Mouse (Mus musculus): ENCODE data around the gene Rfx5. TPM values are rescaled to one million over a fixed set of nuclear protein-coding genes. Genes with fewer than 3 reads are reported as not detected.
"Not testable (repeated sequence)": the region's sequence is repeated elsewhere in the genome, so short reads cannot be mapped to it uniquely, and the experiment has no call there.

Gene Rfx5
- polyA plus RNA-seq, 1 experiment from 2014 or later: 10.8 TPM

DNA sequence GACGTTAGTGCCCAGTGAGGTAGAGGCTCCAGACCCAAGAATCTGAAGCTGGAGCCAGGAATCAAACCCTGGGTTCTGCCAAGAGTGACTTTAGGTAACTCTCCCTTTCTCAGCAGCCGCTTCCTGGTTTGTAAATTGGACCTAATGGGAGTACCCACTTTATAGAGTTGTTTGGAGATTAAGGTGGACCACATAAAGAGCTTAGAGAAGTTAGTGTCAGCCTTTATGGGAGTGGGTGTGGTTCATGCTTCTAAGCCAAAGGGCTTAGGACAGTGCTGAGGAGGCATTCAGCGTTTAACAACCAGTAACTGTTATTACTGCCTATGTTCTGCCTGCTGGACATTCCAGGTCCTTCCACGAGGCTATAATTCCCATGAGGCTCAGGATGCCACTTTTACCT, 35.0 kb upstream of the Rfx5 start:
- Histone ChIP-seq H3K27ac (replicated peaks; ENCODE audit: low read depth, low read length) (no peak overlapping the region), H3K9ac (replicated peaks; ENCODE audit: low read length) (no peak overlapping the region), H3K4me3 (ENCODE audit: low read depth, low read length) (no peak overlapping the region), H3K4me1 (ENCODE audit: control insufficient read depth, insufficient read depth, low read length) (no peaks in the 10 kb centered on the region), H3K9me3 (replicated peaks; ENCODE audit: control insufficient read depth, low read length) (no peaks in the 10 kb centered on the region), H3K36me3 (replicated peaks; ENCODE audit: control insufficient read depth, insufficient read depth, low read depth, low read length) (no peaks in the 10 kb centered on the region), H3K27me3 (ENCODE audit: control insufficient read depth, insufficient read depth, low read length) (no peaks in the 10 kb centered on the region), H3K4me2 (ENCODE audit: low read depth, low read length) (no peak overlapping the region)
- 73% methylated on average over 4 of the region's 4 CpGs for WGBS
- no peak for DNase-seq (ENCODE audit: low spot score)
- no peak for ATAC-seq (replicated peaks; ENCODE audit: insufficient number of reproducible peaks, low FRiP score, low TSS enrichment, low read depth)

GRCm38 (mm10) chr3:94921104-94921503, 32.8 kb upstream of the Rfx5 start:
- WGBS: 56% methylated on average over 3 of the region's 3 CpGs
- Histone ChIP-seq H3K9ac (replicated peaks; ENCODE audit: low read length) (no peak overlapping the region), H3K4me2 (ENCODE audit: low read depth, low read length) (no peak overlapping the region), H3K4me3 (ENCODE audit: low read depth, low read length) (no peak overlapping the region), H3K4me1 (ENCODE audit: control insufficient read depth, insufficient read depth, low read length) (no peaks in the 10 kb centered on the region), H3K9me3 (replicated peaks; ENCODE audit: control insufficient read depth, low read length) (no peaks in the 10 kb centered on the region), H3K27ac (replicated peaks; ENCODE audit: low read depth, low read length) (no peak overlapping the region), H3K27me3 (ENCODE audit: control insufficient read depth, insufficient read depth, low read length) (no peaks in the 10 kb centered on the region), H3K36me3 (replicated peaks; ENCODE audit: control insufficient read depth, insufficient read depth, low read depth, low read length) (no peaks in the 10 kb centered on the region)
- DNase-seq (ENCODE audit: low spot score) (no peak), ATAC-seq (replicated peaks; ENCODE audit: insufficient number of reproducible peaks, low FRiP score, low TSS enrichment, low read depth) (no peak)

DNA sequence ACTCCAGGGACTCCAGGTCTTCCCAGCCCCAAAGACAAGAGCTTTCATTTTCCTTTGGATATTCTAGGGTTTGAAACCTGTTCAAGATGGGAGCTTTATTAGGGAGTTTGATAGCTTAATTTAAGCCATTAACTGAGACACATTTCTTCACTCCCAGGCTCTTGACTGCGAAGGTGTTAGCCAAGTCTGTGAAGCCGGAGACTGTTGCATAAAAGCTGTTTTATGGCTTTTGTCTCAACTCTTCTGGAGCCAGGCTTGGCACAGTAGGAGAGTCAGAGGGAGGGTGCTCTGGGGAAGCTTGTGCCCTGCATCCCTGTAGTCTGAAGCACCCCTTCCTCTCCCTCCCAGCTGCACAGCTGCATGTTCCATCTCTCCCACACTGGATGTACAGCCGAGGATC, 31.5 kb upstream of the Rfx5 start:
- no peak overlapping the region for H3K9ac ChIP-seq (replicated peaks; ENCODE audit: low read length)
- H3K9me3 ChIP-seq (replicated peaks; ENCODE audit: control insufficient read depth, low read length): no peaks in the 10 kb centered on the region
- no peaks in the 10 kb centered on the region for H3K4me1 ChIP-seq (ENCODE audit: control insufficient read depth, insufficient read depth, low read length)
- no peak overlapping the region for H3K27ac ChIP-seq (replicated peaks; ENCODE audit: low read depth, low read length)
- no peaks in the 10 kb centered on the region for H3K27me3 ChIP-seq (ENCODE audit: control insufficient read depth, insufficient read depth, low read length)
- no peaks in the 10 kb centered on the region for H3K36me3 ChIP-seq (replicated peaks; ENCODE audit: control insufficient read depth, insufficient read depth, low read depth, low read length)
- H3K4me3 ChIP-seq (ENCODE audit: low read depth, low read length): no peak overlapping the region
- H3K4me2 ChIP-seq (ENCODE audit: low read depth, low read length): no peak overlapping the region
- DNase-seq (ENCODE audit: low spot score) (no peak), ATAC-seq (replicated peaks; ENCODE audit: insufficient number of reproducible peaks, low FRiP score, low TSS enrichment, low read depth) (no peak)
- 72% methylated on average over 3 of the region's 3 CpGs for WGBS

- Histone ChIP-seq H3K4me1 (ENCODE audit: control insufficient read depth, insufficient read depth, low read length) (no peaks in the 10 kb centered on the region), H3K9ac (replicated peaks; ENCODE audit: low read length) (no peak overlapping the region), H3K4me2 (ENCODE audit: low read depth, low read length) (no peak overlapping the region), H3K27ac (replicated peaks; ENCODE audit: low read depth, low read length) (no peak overlapping the region), H3K27me3 (ENCODE audit: control insufficient read depth, insufficient read depth, low read length) (no peaks in the 10 kb centered on the region), H3K9me3 (replicated peaks; ENCODE audit: control insufficient read depth, low read length) (no peaks in the 10 kb centered on the region), H3K4me3 (ENCODE audit: low read depth, low read length) (no peak overlapping the region), H3K36me3 (replicated peaks; ENCODE audit: control insufficient read depth, insufficient read depth, low read depth, low read length) (no peaks in the 10 kb centered on the region)
- no peak for ATAC-seq (replicated peaks; ENCODE audit: insufficient number of reproducible peaks, low FRiP score, low TSS enrichment, low read depth)
- DNase-seq (ENCODE audit: low spot score): no peak
- WGBS: 72% methylated on average over 8 of the region's 8 CpGs
Observed at GRCm38 (mm10) chr3:94924688-94925087, 29.2 kb upstream of the Rfx5 start.

DNA sequence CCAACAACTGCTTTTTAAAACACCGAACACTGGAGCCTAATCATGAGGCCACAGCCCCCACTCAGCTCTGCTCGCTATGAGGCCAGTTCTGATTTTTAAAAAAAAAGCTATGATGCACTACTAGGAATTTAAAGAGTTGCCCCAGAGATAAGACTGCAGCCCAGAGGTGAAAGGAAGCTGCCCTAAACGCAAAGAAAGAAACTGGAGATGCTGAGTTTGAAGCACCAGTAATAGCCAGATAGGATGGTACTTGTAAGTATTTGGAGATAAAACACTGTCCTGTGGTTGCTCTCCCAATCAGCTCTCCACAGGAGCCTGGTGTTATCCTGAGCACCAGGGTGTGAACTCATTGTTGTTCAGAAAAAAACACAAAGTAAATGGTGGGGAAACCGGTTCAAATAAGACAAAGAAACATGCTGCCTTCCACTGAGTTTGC, 27.6 kb upstream of the Rfx5 start:
- not testable (repeated sequence) for H3K27me3 ChIP-seq (ENCODE audit: control insufficient read depth, insufficient read depth, low read length); H3K4me2 ChIP-seq (ENCODE audit: low read depth, low read length); ATAC-seq (replicated peaks; ENCODE audit: insufficient number of reproducible peaks, low FRiP score, low TSS enrichment, low read depth); H3K9ac ChIP-seq (replicated peaks; ENCODE audit: low read length); H3K27ac ChIP-seq (replicated peaks; ENCODE audit: low read depth, low read length); H3K4me1 ChIP-seq (ENCODE audit: control insufficient read depth, insufficient read depth, low read length); H3K4me3 ChIP-seq (ENCODE audit: low read depth, low read length); H3K36me3 ChIP-seq (replicated peaks; ENCODE audit: control insufficient read depth, insufficient read depth, low read depth, low read length); H3K9me3 ChIP-seq (replicated peaks; ENCODE audit: control insufficient read depth, low read length); DNase-seq (ENCODE audit: low spot score)
- 47% methylated on average over 4 of the region's 4 CpGs for WGBS

DNA sequence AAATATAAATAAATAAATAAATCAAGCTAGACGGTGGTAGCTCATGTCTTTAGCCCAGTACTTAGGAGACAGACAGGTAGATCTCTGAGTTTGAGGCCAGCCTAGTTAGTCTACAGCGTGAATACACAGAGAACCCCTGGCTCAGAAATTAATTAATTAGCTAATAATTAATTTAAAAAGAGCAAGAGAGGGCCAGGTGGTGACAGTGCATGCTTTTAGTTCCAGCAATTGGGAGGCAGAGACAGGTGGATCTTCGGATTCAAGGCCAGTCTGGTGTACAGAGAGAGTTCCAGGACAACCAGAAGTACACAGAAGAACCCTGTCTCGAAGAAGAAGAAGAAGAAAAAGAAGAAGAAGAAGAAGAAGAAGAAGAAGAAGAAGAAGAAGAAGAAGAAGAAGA, 24.9 kb upstream of the Rfx5 start:
- H3K4me2 ChIP-seq (ENCODE audit: low read depth, low read length); H3K4me1 ChIP-seq (ENCODE audit: control insufficient read depth, insufficient read depth, low read length); H3K4me3 ChIP-seq (ENCODE audit: low read depth, low read length); ATAC-seq (replicated peaks; ENCODE audit: insufficient number of reproducible peaks, low FRiP score, low TSS enrichment, low read depth); H3K9ac ChIP-seq (replicated peaks; ENCODE audit: low read length); H3K27ac ChIP-seq (replicated peaks; ENCODE audit: low read depth, low read length); H3K36me3 ChIP-seq (replicated peaks; ENCODE audit: control insufficient read depth, insufficient read depth, low read depth, low read length); H3K27me3 ChIP-seq (ENCODE audit: control insufficient read depth, insufficient read depth, low read length); H3K9me3 ChIP-seq (replicated peaks; ENCODE audit: control insufficient read depth, low read length); DNase-seq (ENCODE audit: low spot score): not testable (repeated sequence)
- 79% methylated on average over 4 of the region's 4 CpGs for WGBS

DNA sequence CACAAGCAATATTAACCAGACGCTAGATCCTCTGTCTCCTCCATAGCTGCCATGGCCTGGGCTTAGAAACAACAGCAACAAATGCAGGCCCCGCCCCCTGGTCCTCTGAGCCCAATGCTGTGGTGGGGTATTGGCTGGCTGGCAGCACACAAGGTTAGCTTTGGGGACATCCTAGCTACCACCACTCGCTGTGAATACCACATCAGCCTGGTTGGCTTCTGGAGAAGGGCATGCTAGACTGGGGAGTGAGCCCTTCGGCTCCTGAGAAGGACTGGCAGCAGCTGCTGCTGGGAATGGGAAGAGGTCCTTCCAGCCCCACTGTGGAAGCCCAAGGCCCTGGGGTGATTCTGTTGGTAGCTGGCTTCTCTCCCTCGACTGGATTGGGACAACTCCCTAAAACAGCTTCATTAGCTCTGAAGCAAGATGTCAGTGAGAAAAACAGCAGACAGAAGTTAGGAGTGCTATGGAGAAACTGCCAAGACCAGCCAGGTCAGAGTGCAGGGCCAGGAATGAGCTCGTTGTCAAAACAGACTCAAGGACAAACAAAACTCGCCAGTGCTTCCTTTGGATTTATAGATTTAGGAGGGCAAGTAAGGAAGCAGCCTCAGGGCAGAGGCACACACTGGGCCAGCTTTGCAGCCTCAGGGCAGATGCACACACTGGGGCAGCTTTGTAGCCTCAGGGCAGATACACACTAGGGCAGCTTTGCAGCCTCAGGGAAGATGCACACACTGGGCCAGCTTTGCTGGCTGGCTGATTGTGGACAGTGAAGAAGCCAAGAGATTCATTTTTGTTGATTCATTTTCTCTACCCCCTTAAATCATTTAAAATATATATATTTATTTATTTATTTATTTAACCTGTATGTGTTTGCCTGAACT, 23.2 kb upstream of the Rfx5 start:
- H3K4me3 ChIP-seq (ENCODE audit: low read depth, low read length); H3K9me3 ChIP-seq (replicated peaks; ENCODE audit: control insufficient read depth, low read length); DNase-seq (ENCODE audit: low spot score); H3K4me2 ChIP-seq (ENCODE audit: low read depth, low read length); H3K9ac ChIP-seq (replicated peaks; ENCODE audit: low read length); H3K4me1 ChIP-seq (ENCODE audit: control insufficient read depth, insufficient read depth, low read length); H3K27me3 ChIP-seq (ENCODE audit: control insufficient read depth, insufficient read depth, low read length); H3K36me3 ChIP-seq (replicated peaks; ENCODE audit: control insufficient read depth, insufficient read depth, low read depth, low read length); ATAC-seq (replicated peaks; ENCODE audit: insufficient number of reproducible peaks, low FRiP score, low TSS enrichment, low read depth); H3K27ac ChIP-seq (replicated peaks; ENCODE audit: low read depth, low read length): not testable (repeated sequence)
- 33% methylated on average over 7 of the region's 7 CpGs for WGBS

DNA sequence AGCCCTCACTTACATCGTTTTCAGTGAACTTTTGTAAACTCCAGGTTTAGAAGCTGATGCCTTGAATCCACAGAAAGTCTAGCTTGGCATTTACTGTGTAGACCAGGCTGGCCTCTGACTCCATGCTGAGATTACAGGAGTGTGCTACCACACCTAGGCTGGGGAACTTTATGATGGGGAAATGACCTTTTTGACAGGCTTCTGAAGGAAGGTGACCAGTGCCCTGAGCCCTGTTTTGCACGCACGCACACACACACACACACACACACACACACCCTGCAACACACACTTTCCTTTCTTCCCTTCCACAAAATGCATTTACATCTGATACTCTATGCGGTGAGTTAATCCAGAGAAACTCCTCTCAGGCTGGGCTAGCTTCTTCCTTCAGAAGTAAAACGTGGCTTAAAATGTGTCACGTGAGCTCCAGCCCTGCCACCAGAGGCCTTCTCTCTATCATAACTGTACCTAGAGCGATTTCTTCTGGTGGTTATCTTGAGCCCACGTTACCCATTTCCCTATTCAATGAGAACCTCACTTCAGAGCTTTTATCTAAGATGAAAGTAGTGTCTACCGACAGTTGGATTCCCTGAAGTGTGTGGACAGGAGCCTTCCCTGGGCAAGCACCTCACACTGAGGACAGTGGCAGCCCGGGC, 22.3 kb upstream of the Rfx5 start:
- not testable (repeated sequence) for H3K4me3 ChIP-seq (ENCODE audit: low read depth, low read length); H3K4me2 ChIP-seq (ENCODE audit: low read depth, low read length); H3K4me1 ChIP-seq (ENCODE audit: control insufficient read depth, insufficient read depth, low read length); H3K36me3 ChIP-seq (replicated peaks; ENCODE audit: control insufficient read depth, insufficient read depth, low read depth, low read length); ATAC-seq (replicated peaks; ENCODE audit: insufficient number of reproducible peaks, low FRiP score, low TSS enrichment, low read depth); H3K9ac ChIP-seq (replicated peaks; ENCODE audit: low read length); DNase-seq (ENCODE audit: low spot score); H3K9me3 ChIP-seq (replicated peaks; ENCODE audit: control insufficient read depth, low read length); H3K27ac ChIP-seq (replicated peaks; ENCODE audit: low read depth, low read length); H3K27me3 ChIP-seq (ENCODE audit: control insufficient read depth, insufficient read depth, low read length)
- WGBS: 78% methylated on average over 10 of the region's 10 CpGs
